ENCODE assay signal across 31 mouse cellular contexts in the genomic region with DNA sequence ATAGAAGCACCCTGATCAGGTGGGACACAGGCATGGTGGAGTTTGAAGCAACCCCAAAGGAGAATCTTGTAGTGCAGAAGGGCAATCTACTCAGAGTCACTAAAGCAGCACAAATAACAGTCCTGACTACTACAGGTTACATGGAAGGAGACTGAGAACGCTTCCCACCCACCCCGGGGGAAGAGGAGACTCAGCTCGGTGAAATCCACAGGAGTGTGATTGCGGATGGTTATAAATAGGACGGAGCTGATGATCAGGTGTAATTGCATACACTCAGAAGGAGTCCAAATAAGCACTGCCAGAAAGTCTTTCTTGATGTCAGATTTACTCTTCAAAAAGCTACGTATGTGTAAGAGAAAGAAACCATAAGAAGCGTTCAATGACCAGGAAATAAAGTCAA. TPM values are rescaled to one million over a fixed set of nuclear protein-coding genes. Genes with fewer than 3 reads are reported as not detected.
DNase-seq lines count a peak whose midpoint lies in the region; ATAC-seq and TF ChIP-seq lines count a peak whose summit lies in the region.
"Had no signal": no experiment of that assay in that cellular context is flagged by ENCODE, and none has a peak within 500 bp of the region (broad histone marks: within the 10 kb centered on the region; RNA-seq: fewer than 3 reads in every experiment).

No protein-coding gene starts in this region.

- H3K27ac ChIP-seq in gastrocnemius, adult 2 months = peak overlapping the region; percentile 89
- H3K27ac ChIP-seq in heart, embryonic 16.5 days (ENCODE audit: low read length) = peak overlapping the region; percentile 19; the same call in 1 of the 2 replicates
- peak overlapping the region; percentile 42; the same call in 1 of the 2 replicates for H3K27ac ChIP-seq in olfactory bulb, adult 2 months (ENCODE audit: insufficient read depth, low read depth, low read length)
- no peak overlapping the region for H3K27ac ChIP-seq in forebrain, embryonic 11.5 days (ENCODE audit: low read depth, low read length)
- H3K27ac ChIP-seq: embryonic facial prominence, embryonic 13.5 days; embryonic facial prominence, embryonic 15.5 days; forebrain, embryonic 10.5 days; forebrain, embryonic 13.5 days; forebrain, embryonic 15.5 days had no signal

- peaks cover 3% of the 10 kb centered on the region; the same call in 1 of the 2 replicates for H3K36me3 ChIP-seq in heart, embryonic 16.5 days (ENCODE audit: control insufficient read depth, insufficient read depth)
- no peaks in the 10 kb centered on the region for H3K36me3 ChIP-seq in forebrain, embryonic 11.5 days (ENCODE audit: control insufficient read depth, insufficient read depth, low read length)
- H3K36me3 ChIP-seq: embryonic facial prominence, embryonic 15.5 days; forebrain, embryonic 15.5 days had no signal

- H3K27me3 ChIP-seq in heart, embryonic 16.5 days (ENCODE audit: control insufficient read depth, insufficient read depth, low read length) = no peaks in the 10 kb centered on the region
- no peaks in the 10 kb centered on the region for H3K27me3 ChIP-seq in forebrain, embryonic 11.5 days (ENCODE audit: control insufficient read depth, insufficient read depth, low read length)
- H3K27me3 ChIP-seq: embryonic facial prominence, embryonic 13.5 days; embryonic facial prominence, embryonic 15.5 days; forebrain, embryonic 13.5 days; forebrain, embryonic 15.5 days had no signal

- H3K9me3 ChIP-seq in heart, embryonic 16.5 days (replicated peaks; ENCODE audit: control insufficient read depth, low read length) = no peaks in the 10 kb centered on the region
- no peaks in the 10 kb centered on the region for H3K9me3 ChIP-seq in forebrain, embryonic 11.5 days (ENCODE audit: control insufficient read depth, low read length)
- H3K9me3 ChIP-seq: embryonic facial prominence, embryonic 13.5 days; embryonic facial prominence, embryonic 15.5 days; forebrain, embryonic 10.5 days; forebrain, embryonic 13.5 days; forebrain, embryonic 15.5 days had no signal

- WGBS in heart, embryonic 16.5 days = 60% methylated on average over 7 of the region's 7 CpGs
- 54% methylated on average over 7 of the region's 7 CpGs for WGBS in olfactory bulb, adult 2 months
- WGBS in forebrain, embryonic 11.5 days = 85% methylated on average over 7 of the region's 7 CpGs

- no peak for TF ChIP-seq CTCF in gastrocnemius, adult 2 months (IDR thresholded peaks at IDR 0.05)
- no peak for TF ChIP-seq CTCF in olfactory bulb, adult 2 months (IDR thresholded peaks at IDR 0.05; ENCODE audit: insufficient read depth, low read depth, low read length)

- no peak for ATAC-seq in heart, embryonic 16.5 days (replicated peaks; ENCODE audit: extremely low read depth, insufficient read depth, low FRiP score)
- no peak for ATAC-seq in forebrain, embryonic 11.5 days (replicated peaks; ENCODE audit: low FRiP score)
- ATAC-seq: forebrain, embryonic 13.5 days; forebrain, embryonic 15.5 days; forebrain, postnatal 0 days had no signal

- no peak overlapping the region for H3K9ac ChIP-seq in heart, embryonic 16.5 days (ENCODE audit: low read length)
- H3K9ac ChIP-seq in forebrain, embryonic 11.5 days (ENCODE audit: low read length) = no peak overlapping the region
- H3K9ac ChIP-seq: embryonic facial prominence, embryonic 13.5 days; embryonic facial prominence, embryonic 15.5 days; forebrain, embryonic 13.5 days; forebrain, embryonic 15.5 days; forebrain, postnatal 0 days had no signal

- DNase-seq in gastrocnemius, adult 2 months = peak; percentile 58
- DNase-seq in gastrocnemius, postnatal 25 days = no peak
- DNase-seq in heart, postnatal 36 days = no peak
- DNase-seq in brain, adult 2 months (ENCODE audit: low read depth, low spot score) = peak; percentile 40
- DNase-seq in forebrain, embryonic 11.5 days (ENCODE audit: low spot score) = no peak
- DNase-seq in adipocyte (ENCODE audit: low spot score) = no peak
- DNase-seq: cerebellum, adult 11 months; cerebellum, adult 18-20 months; cerebellum, adult 8-10 months; cerebellum, adult 9-11 months; cerebellum, postnatal 14 days; cerebellum, postnatal 36 days; embryo, embryonic 11 days; forebrain, postnatal 0 days had no signal

- TF ChIP-seq POLR2A in olfactory bulb, adult 2 months (IDR thresholded peaks at IDR 0.05; ENCODE audit: insufficient read depth, low read depth, low read length) = no peak

- H3K4me3 ChIP-seq in gastrocnemius, adult 2 months = peak overlapping the region; percentile 43
- H3K4me3 ChIP-seq in heart, embryonic 16.5 days (ENCODE audit: low read length) = no peak overlapping the region
- H3K4me3 ChIP-seq in olfactory bulb, adult 2 months (ENCODE audit: insufficient read depth, low read depth, low read length) = no peak overlapping the region
- H3K4me3 ChIP-seq in forebrain, embryonic 11.5 days (ENCODE audit: low read depth, low read length) = no peak overlapping the region
- H3K4me3 ChIP-seq: embryonic facial prominence, embryonic 13.5 days; embryonic facial prominence, embryonic 15.5 days; erythroblast, embryonic 14.5 days; forebrain, embryonic 10.5 days; forebrain, embryonic 13.5 days; forebrain, embryonic 15.5 days had no signal

- H3K4me1 ChIP-seq in heart, embryonic 16.5 days (ENCODE audit: control insufficient read depth, insufficient read depth, low read length) = peaks cover 10% of the 10 kb centered on the region; the same call in 1 of the 2 replicates
- peaks cover 14% of the 10 kb centered on the region for H3K4me1 ChIP-seq in olfactory bulb, adult 2 months (ENCODE audit: control insufficient read depth, insufficient read depth, low read length)
- peaks cover 4% of the 10 kb centered on the region; the same call in 1 of the 2 replicates for H3K4me1 ChIP-seq in forebrain, embryonic 11.5 days (replicated peaks; ENCODE audit: control insufficient read depth, insufficient read depth, low read length)
- H3K4me1 ChIP-seq: embryonic facial prominence, embryonic 15.5 days had no signal

- intact Hi-C loops in gastrocnemius, adult 2 months (cut with DNase I) = no loop called here
- intact Hi-C loops in heart, postnatal 36 days (cut with DNase I) = no loop called here

- no peak overlapping the region for H3K4me2 ChIP-seq in heart, embryonic 16.5 days (ENCODE audit: low read depth, low read length)
- no peak overlapping the region for H3K4me2 ChIP-seq in forebrain, embryonic 11.5 days (ENCODE audit: low read depth, low read length, severe bottlenecking)
- H3K4me2 ChIP-seq: embryonic facial prominence, embryonic 13.5 days; embryonic facial prominence, embryonic 15.5 days; forebrain, embryonic 13.5 days; forebrain, embryonic 15.5 days had no signal

RNA-seq across cellular contexts. Expression of a gene that starts 15.6 kb away (rescaled TPM):
- total RNA-seq in gastrocnemius, adult 2 months (2021) = 10 to 100 TPM; 23.6 to 24.6 TPM
- 10 to 100 TPM; 20.4 to 20.9 TPM for total RNA-seq in gastrocnemius, postnatal 25 days (2021)
- 7.9 and 9.8 TPM in 2 replicates for polyA plus RNA-seq in heart, embryonic 16.5 days (2015; fragmentation: Nextera tagmentation; extraction: Ambion mirVana)
- 10 to 100 TPM; 16.6 to 19.7 TPM for total RNA-seq in heart, postnatal 36 days (2021)
- 62.8 TPM in 1 of 2 replicates, not detected in the other for polyA plus RNA-seq in olfactory bulb, adult 2 months (2012; ENCODE audit: insufficient read depth, insufficient read length, low replicate concordance, missing spikeins)
- polyA plus RNA-seq in forebrain, embryonic 11.5 days (2014; fragmentation: Nextera tagmentation; extraction: Ambion mirVana) = 13.0 and 13.3 TPM in 2 replicates

RNA-seq across cellular contexts. Expression of a gene that starts 56.0 kb away (rescaled TPM):
- not detected for total RNA-seq in gastrocnemius, adult 2 months (2021)
- not detected for total RNA-seq in gastrocnemius, postnatal 25 days (2021)
- polyA plus RNA-seq in heart, embryonic 16.5 days (2015; fragmentation: Nextera tagmentation; extraction: Ambion mirVana) = not detected in 2 replicates
- total RNA-seq in heart, postnatal 36 days (2021) = not detected
- not detected in 2 replicates for polyA plus RNA-seq in olfactory bulb, adult 2 months (2012; ENCODE audit: insufficient read depth, insufficient read length, low replicate concordance, missing spikeins)
- not detected in 2 replicates for polyA plus RNA-seq in forebrain, embryonic 11.5 days (2014; fragmentation: Nextera tagmentation; extraction: Ambion mirVana)
- total RNA-seq: adrenal gland, adult 18-20 months; adrenal gland, adult 8-10 months; adrenal gland, postnatal 14 days; adrenal gland, postnatal 36 days; common myeloid progenitor, adult 5-6 weeks; ES-E14; forebrain, postnatal 0 days; MEL had no signal
- polyA plus RNA-seq: C2C12; embryonic facial prominence, embryonic 11.5 days; erythroblast, embryonic 14.5 days; forebrain, embryonic 10.5 days; forebrain, embryonic 13.5 days; forebrain, embryonic 15.5 days had no signal

Comparison
In these comparisons a context has a peak if more than half of its experiments do, and no peak if none do; other contexts are left out.
1. DNase-seq: peak in gastrocnemius, adult 2 months (single experiment) and brain, adult 2 months (single experiment); none in gastrocnemius, postnatal 25 days (single experiment), heart, postnatal 36 days (0 of 2), forebrain, embryonic 11.5 days (single experiment) and adipocyte (single experiment).